Mouse (Mus musculus): Measurements from ENCODE around the gene Tgm6. TPM values are rescaled to one million over a fixed set of nuclear protein-coding genes. Genes with fewer than 3 reads are reported as not detected.

Gene Tgm6
- not detected for polyA plus RNA-seq (2014; fragmentation: Illumina TruSeq; extraction: RNeasy Lipid Tissue Mini Kit (QIAGEN cat#74804); ENCODE audit: low read depth, low replicate concordance)

DNA sequence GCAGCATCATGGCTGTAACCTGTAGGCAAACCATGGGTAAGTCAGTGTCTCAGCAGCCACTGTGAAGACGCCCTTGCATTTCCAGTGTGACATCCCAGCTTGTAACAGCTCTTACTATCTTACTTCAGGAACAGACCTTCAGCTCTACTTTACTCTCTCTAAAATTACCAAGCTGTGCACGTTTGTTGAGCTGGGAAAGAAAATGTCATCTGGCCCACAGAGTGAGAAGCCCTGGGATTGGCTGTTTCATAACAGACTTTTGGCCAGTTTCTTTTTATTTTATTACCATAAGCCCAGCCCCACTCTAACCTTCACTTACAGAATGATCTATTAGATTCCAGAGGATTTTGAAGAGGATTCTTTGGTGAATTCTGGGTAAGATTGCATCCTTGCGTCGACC lies at the start of gene Tgm6:
Gene Tgm6 (plus strand): TSS at position 301 of the 400 bp plus-strand sequence.

GRCm38 (mm10) chr2:130178706-130179506 lies 66.7 kb downstream of the Tgm6 start, which contains the start of gene Snrpb:
Gene Snrpb, minus strand, starts transcription at chr2:130179403.

DNA sequence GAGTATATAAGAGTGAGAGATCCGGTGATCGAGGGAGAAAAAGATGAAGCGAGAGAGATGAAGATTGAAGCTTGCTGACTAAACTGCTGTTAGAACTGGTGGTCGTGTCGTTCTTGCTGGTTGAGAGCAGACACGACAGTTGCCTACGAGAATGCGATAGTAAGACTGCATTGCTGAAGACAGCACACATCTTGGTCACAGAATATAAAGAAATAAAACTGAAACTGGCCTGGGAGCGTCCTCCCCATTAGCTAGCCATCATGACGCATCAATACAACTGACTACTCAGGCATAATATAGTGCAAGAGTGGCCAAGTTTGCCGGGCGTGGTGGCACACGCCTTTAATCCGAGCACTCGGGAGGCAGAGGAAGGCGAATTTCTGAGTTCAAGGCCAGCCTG lies 82.7 kb downstream of the Tgm6 start, which contains the start of gene Tmc2:
Gene Tmc2 (plus strand): TSS at position 301 of the 400 bp plus-strand sequence.

Other genes starting within 250 kb of the Tgm6 start
- 0.34 TPM for gene Tgm3, start 100.1 kb upstream of the Tgm6 start, polyA plus RNA-seq (2014; fragmentation: Illumina TruSeq; extraction: RNeasy Lipid Tissue Mini Kit (QIAGEN cat#74804); ENCODE audit: low read depth, low replicate concordance)
- 137 TPM for gene Snrpb, start 67.0 kb downstream of the Tgm6 start, polyA plus RNA-seq (2014; fragmentation: Illumina TruSeq; extraction: RNeasy Lipid Tissue Mini Kit (QIAGEN cat#74804); ENCODE audit: low read depth, low replicate concordance)
- not detected for gene Tmc2, start 82.8 kb downstream of the Tgm6 start, polyA plus RNA-seq (2014; fragmentation: Illumina TruSeq; extraction: RNeasy Lipid Tissue Mini Kit (QIAGEN cat#74804); ENCODE audit: low read depth, low replicate concordance)
- 64.9 TPM for gene Nop56, start 162.0 kb downstream of the Tgm6 start, polyA plus RNA-seq (2014; fragmentation: Illumina TruSeq; extraction: RNeasy Lipid Tissue Mini Kit (QIAGEN cat#74804); ENCODE audit: low read depth, low replicate concordance)
- gene Idh3b, start 172.1 kb downstream of the Tgm6 start, polyA plus RNA-seq (2014; fragmentation: Illumina TruSeq; extraction: RNeasy Lipid Tissue Mini Kit (QIAGEN cat#74804); ENCODE audit: low read depth, low replicate concordance), result 137 TPM
- 2.3 TPM for gene Ebf4, start 182.8 kb downstream of the Tgm6 start, polyA plus RNA-seq (2014; fragmentation: Illumina TruSeq; extraction: RNeasy Lipid Tissue Mini Kit (QIAGEN cat#74804); ENCODE audit: low read depth, low replicate concordance)

Measured in adipose tissue, adult 10 weeks (tissue).